Mouse (Mus musculus): Measurements from ENCODE around the gene Sfrp2. TPM values are rescaled to one million over a fixed set of nuclear protein-coding genes. Genes with fewer than 3 reads are reported as not detected.
A peak's percentile ranks its signal among the peaks of the same experiment; 100 is the strongest.

The Sfrp2 gene
- 50.4 and 101 TPM in 2 replicates for total RNA-seq (2014; rRNA removed; ENCODE audit: low replicate concordance)
- 49.5 and 65.3 TPM in 2 replicates for polyA plus RNA-seq (2015; fragmentation: Nextera tagmentation; extraction: Ambion mirVana)

DNA sequence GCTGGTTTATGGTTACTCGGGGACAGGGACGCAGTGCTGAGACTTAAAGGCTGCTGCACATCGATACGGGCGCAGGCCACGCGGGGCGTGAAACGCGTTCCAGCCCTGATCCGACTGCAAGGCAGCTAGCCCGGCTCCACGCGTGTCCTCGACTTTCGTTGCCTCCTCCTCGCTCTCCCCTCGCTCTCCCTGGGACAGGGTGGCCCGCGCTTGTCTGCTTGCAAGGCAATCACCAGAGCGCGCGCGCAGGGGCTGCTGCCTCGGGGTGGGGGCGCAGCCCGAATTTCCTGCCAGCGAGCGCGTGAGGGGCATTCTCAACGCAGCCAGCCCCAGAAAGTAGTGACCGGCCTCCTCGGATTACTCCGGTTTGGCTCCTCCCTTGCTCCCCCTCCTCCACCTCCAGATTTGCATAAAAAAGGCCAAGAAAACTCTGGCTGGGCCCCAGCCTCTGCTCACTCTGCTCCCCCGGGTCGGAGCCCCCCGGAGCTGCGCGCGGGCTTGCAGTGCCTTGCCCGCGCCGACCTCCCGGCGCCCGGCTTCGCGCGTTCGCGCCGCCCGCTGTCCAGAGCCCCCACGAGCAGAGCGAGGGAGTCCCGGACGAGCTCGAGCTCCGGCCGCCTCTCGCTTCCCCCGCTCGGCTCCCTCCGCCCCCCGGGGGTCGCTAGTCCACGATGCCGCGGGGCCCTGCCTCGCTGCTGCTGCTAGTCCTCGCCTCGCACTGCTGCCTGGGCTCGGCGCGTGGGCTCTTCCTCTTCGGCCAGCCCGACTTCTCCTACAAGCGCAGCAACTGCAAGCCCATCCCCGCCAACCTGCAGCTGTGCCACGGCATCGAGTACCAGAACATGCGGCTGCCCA, at the start of gene Sfrp2:
Gene Sfrp2, plus strand, starts transcription at position 451 of the 855 bp plus-strand sequence.
- Histone ChIP-seq H3K4me1 (ENCODE audit: control insufficient read depth, insufficient read depth) (0 out of 2 replicates have a peak, but pooled peaks cover 14% of the 10 kb centered on the region), H3K4me2 (ENCODE audit: low read depth, low read length) (peak within 1 kb of the TSS; percentile 82), H3K27ac (ENCODE audit: low read depth) (no peak within 1 kb of the TSS), H3K27me3 (ENCODE audit: control insufficient read depth, insufficient read depth, low read length) (peaks cover 69% of the 10 kb centered on the region), H3K9ac (replicated peaks; ENCODE audit: low read depth, low read length) (peak within 1 kb of the TSS; percentile 28), H3K9me3 (replicated peaks; ENCODE audit: control insufficient read depth, low read length) (no peaks in the 10 kb centered on the region), H3K4me3 (ENCODE audit: low read depth, low read length) (peak within 1 kb of the TSS; percentile 50), H3K36me3 (replicated peaks; ENCODE audit: control insufficient read depth, insufficient read depth, low read length) (no peaks in the 10 kb centered on the region)
- TF ChIP-seq EP300 (IDR thresholded peaks at IDR 0.05; ENCODE audit: low read depth) (no peak), CTCF (IDR thresholded peaks at IDR 0.05; ENCODE audit: low read depth) (no peak)
- DNase-seq (ENCODE audit: low spot score) (no peak), ATAC-seq (ENCODE audit: insufficient read depth, low read depth) (peak; percentile 21; the same call in 1 of the 2 replicates)
- WGBS: under 1% methylated on average over 81 of the region's 82 CpGs

DNA sequence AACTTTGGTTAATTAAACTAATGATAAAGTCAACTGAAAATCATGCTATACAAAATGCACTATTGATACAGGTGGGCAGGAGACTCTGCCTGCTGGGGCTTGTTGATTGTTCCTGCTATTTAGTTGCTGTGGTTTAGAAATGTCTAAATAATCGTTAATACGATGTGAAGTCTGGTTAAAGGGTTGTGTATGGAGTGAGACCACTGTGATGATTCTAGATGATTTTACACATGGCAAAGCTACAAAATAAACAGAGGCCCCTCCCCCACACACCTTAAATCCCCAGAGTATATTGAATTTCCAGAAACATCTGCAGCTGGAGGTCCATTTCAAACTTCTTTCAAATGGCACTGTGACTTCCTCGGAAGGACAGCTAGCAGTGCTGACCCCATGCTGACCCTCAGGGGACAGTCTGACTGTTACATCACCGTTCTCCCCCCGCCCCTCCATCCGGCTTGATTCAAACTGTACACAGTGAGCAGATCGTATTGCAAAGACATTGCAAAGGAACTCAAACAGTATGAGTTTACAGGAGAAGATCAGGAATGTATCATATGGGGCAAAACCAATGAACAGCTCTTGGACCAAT, 48.4 kb upstream of the Sfrp2 start:
- ATAC-seq (ENCODE audit: insufficient read depth, low read depth) (no peak), DNase-seq (ENCODE audit: low spot score) (no peak)
- Histone ChIP-seq H3K9me3 (replicated peaks; ENCODE audit: control insufficient read depth, low read length) (no peaks in the 10 kb centered on the region), H3K27me3 (ENCODE audit: control insufficient read depth, insufficient read depth, low read length) (no peaks in the 10 kb centered on the region), H3K9ac (replicated peaks; ENCODE audit: low read depth, low read length) (no peak overlapping the region), H3K4me3 (ENCODE audit: low read depth, low read length) (no peak overlapping the region), H3K36me3 (replicated peaks; ENCODE audit: control insufficient read depth, insufficient read depth, low read length) (no peaks in the 10 kb centered on the region), H3K4me2 (ENCODE audit: low read depth, low read length) (no peak overlapping the region), H3K4me1 (ENCODE audit: control insufficient read depth, insufficient read depth) (no peaks in the 10 kb centered on the region), H3K27ac (ENCODE audit: low read depth) (no peak overlapping the region)
- WGBS: 47% methylated on average over 7 of the region's 7 CpGs
- TF ChIP-seq CTCF (IDR thresholded peaks at IDR 0.05; ENCODE audit: low read depth) (no peak), EP300 (IDR thresholded peaks at IDR 0.05; ENCODE audit: low read depth) (no peak)

DNA sequence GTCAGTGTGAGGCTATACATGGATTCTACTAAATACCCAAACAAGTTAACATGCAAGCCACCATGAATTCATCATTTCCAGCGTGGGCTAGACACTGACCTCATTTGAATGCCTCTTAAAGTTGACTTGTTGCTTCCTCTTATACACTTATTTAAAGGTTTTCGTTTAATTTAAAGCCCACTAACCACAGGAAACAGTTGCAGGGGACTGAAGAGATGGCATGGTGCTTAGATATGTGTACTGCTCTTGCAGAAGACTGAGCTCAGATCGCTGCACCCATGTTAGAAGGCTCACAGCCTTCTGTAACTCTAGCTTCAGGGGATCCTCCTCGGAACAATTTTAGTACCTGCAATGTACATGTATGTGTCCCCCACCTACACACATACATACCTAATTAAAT, 47.5 kb upstream of the Sfrp2 start:
- 68% methylated on average over 4 of the region's 4 CpGs for WGBS
- H3K9me3 ChIP-seq (replicated peaks; ENCODE audit: control insufficient read depth, low read length): no peaks in the 10 kb centered on the region
- no peak overlapping the region for H3K4me2 ChIP-seq (ENCODE audit: low read depth, low read length)
- DNase-seq (ENCODE audit: low spot score) (no peak), ATAC-seq (ENCODE audit: insufficient read depth, low read depth) (no peak)
- H3K27me3 ChIP-seq (ENCODE audit: control insufficient read depth, insufficient read depth, low read length): no peaks in the 10 kb centered on the region
- no peaks in the 10 kb centered on the region for H3K4me1 ChIP-seq (ENCODE audit: control insufficient read depth, insufficient read depth)
- no peak overlapping the region for H3K27ac ChIP-seq (ENCODE audit: low read depth)
- H3K36me3 ChIP-seq (replicated peaks; ENCODE audit: control insufficient read depth, insufficient read depth, low read length): no peaks in the 10 kb centered on the region
- TF ChIP-seq CTCF (IDR thresholded peaks at IDR 0.05; ENCODE audit: low read depth) (no peak), EP300 (IDR thresholded peaks at IDR 0.05; ENCODE audit: low read depth) (no peak)
- H3K4me3 ChIP-seq (ENCODE audit: low read depth, low read length): no peak overlapping the region
- H3K9ac ChIP-seq (replicated peaks; ENCODE audit: low read depth, low read length): no peak overlapping the region

DNA sequence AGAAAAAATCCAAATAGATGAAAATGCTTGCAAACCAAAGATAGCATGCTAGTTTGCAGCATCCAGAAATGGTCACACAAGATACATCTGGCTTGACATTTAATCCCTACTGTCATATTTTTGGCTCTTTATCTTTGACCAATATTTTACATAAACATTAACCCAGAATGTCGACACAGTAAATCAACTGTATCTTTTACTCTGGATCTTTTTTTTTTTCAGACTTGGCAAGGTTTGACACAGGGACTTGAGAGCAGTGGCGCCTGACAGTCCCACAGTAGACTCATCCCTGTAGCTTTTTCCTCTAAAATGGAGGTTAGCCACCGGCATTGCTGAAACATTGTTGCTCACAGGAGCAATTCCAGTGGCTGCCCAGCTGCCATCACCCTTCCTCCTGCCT, 37.9 kb upstream of the Sfrp2 start:
- H3K27me3 ChIP-seq (ENCODE audit: control insufficient read depth, insufficient read depth, low read length): no peaks in the 10 kb centered on the region
- TF ChIP-seq EP300 (IDR thresholded peaks at IDR 0.05; ENCODE audit: low read depth) (no peak), CTCF (IDR thresholded peaks at IDR 0.05; ENCODE audit: low read depth) (no peak)
- ATAC-seq (ENCODE audit: insufficient read depth, low read depth) (no peak), DNase-seq (ENCODE audit: low spot score) (no peak)
- WGBS: 58% methylated on average over 3 of the region's 3 CpGs
- no peak overlapping the region for H3K9ac ChIP-seq (replicated peaks; ENCODE audit: low read depth, low read length)
- no peak overlapping the region for H3K4me3 ChIP-seq (ENCODE audit: low read depth, low read length)
- H3K9me3 ChIP-seq (replicated peaks; ENCODE audit: control insufficient read depth, low read length): no peaks in the 10 kb centered on the region
- no peaks in the 10 kb centered on the region for H3K4me1 ChIP-seq (ENCODE audit: control insufficient read depth, insufficient read depth)
- no peaks in the 10 kb centered on the region for H3K36me3 ChIP-seq (replicated peaks; ENCODE audit: control insufficient read depth, insufficient read depth, low read length)
- no peak overlapping the region for H3K27ac ChIP-seq (ENCODE audit: low read depth)
- H3K4me2 ChIP-seq (ENCODE audit: low read depth, low read length): no peak overlapping the region

DNA sequence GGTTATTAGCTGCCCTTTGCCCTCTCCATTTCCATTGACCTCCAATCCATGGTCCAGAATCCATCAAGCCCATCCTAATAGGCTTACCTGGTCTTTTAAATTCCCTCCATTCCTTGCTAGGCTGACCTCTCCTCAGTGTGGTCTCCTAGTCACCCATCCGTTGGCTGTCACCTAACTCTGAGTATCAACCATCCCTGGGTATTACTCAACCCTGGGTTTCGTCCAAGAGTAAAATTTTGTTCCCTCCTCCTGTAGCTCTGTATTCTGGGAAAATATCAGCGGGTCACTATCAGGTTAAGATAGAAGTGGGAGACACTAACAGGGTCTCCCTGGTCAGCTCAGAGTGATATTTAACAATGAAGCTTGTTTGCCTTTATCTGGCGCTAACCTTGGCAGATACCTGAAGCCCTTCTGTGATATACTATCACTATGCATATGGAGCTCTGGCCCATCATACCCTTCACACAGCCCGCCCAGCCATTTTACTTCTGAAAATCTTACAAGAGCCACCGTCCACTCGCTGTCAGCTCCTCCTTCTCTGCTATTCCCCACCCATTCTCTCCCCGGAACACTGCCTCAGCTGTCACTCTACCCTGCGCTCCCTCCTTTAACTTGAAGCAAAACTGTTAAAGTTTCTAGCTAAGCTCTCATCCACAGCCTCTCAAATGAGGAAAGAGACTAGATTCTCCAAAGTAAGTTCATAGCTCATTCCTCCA, 37.3 kb upstream of the Sfrp2 start:
- no peaks in the 10 kb centered on the region for H3K36me3 ChIP-seq (replicated peaks; ENCODE audit: control insufficient read depth, insufficient read depth, low read length)
- no peaks in the 10 kb centered on the region for H3K27me3 ChIP-seq (ENCODE audit: control insufficient read depth, insufficient read depth, low read length)
- no peak for ATAC-seq (ENCODE audit: insufficient read depth, low read depth)
- H3K9me3 ChIP-seq (replicated peaks; ENCODE audit: control insufficient read depth, low read length): no peaks in the 10 kb centered on the region
- no peaks in the 10 kb centered on the region for H3K4me1 ChIP-seq (ENCODE audit: control insufficient read depth, insufficient read depth)
- DNase-seq (ENCODE audit: low spot score): no peak
- TF ChIP-seq CTCF (IDR thresholded peaks at IDR 0.05; ENCODE audit: low read depth) (no peak), EP300 (IDR thresholded peaks at IDR 0.05; ENCODE audit: low read depth) (no peak)
- no peak overlapping the region for H3K4me2 ChIP-seq (ENCODE audit: low read depth, low read length)
- H3K27ac ChIP-seq (ENCODE audit: low read depth): no peak overlapping the region
- no peak overlapping the region for H3K4me3 ChIP-seq (ENCODE audit: low read depth, low read length)
- 55% methylated on average over 9 of the region's 9 CpGs for WGBS
- no peak overlapping the region for H3K9ac ChIP-seq (replicated peaks; ENCODE audit: low read depth, low read length)

Data from heart, postnatal 0 days (tissue).